Mouse (Mus musculus) embryo, embryonic 9.5 days (tissue): ENCODE measurements at regions not wholly inside any gene's neighbourhood (a gene's known extent, or its start where the extent isn't known, plus 50 kb on each side); places are given as distances from the start of the nearest gene placed in this dataset.

Experiments used
- DNase-seq: peaks from one replicate; pipeline ENCODE4 v3.0.0-alpha.2; 2017; ENCODE audit errors: extremely low spot score

DNA sequence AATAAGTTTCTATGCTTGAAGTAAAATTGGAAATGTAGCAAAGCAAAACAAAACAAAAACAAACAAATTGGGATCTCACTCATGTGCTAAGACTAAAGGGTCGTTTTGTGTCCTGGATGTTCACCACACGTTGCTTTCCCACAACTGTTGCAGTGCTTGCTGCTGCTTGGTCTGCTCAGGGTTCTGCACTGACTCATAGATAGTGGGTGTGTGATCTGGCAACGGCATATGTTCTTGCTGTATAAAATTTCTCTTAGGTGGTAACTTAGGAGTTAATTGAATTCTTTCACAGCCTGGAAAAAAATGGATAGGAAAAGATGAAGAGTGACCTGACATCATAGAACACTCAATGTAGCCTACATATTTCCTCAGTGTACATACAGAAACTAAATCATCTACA is 505.9 kb upstream of the Zeb2 start:
- DNase-seq, result no peak

DNA sequence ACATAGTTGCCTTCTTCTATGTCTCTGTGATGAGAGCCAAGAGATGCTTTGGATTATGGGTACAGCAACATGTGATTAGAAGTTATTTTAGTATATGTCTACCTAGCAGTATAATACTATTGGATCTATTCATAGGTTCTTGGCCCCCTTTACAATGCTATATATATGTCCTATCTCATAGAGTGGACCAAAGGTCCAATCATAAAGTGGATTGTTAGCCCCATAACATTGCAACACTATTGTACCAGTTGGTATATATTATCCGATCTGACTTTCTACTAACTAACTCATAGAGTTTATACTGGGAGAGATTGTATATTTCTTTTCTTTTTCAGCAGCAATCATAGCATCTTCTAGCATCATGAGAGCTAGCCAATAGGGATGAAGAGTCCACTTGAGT is 491.7 kb upstream of the Zeb2 start:
- DNase-seq, result no peak

DNA sequence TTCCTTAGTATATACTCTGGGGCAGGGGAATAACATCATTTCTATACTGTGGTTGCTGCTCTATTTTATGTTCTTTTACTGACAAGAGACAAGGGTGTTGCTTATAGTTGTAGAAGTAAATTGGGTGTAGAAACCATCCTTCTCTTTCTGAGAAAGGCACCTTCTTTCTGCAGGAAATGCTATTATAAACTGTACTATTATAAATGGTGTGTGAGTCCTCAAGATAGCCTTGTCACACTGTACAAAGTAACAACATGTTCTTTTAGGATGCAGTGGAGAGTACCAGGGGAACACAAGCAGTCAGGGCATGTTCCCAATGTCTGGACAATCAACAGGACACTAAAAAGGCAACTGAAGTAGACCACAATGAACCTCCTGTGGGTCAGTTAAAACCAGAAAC is 490.2 kb upstream of the Zeb2 start:
- DNase-seq, result no peak

DNA sequence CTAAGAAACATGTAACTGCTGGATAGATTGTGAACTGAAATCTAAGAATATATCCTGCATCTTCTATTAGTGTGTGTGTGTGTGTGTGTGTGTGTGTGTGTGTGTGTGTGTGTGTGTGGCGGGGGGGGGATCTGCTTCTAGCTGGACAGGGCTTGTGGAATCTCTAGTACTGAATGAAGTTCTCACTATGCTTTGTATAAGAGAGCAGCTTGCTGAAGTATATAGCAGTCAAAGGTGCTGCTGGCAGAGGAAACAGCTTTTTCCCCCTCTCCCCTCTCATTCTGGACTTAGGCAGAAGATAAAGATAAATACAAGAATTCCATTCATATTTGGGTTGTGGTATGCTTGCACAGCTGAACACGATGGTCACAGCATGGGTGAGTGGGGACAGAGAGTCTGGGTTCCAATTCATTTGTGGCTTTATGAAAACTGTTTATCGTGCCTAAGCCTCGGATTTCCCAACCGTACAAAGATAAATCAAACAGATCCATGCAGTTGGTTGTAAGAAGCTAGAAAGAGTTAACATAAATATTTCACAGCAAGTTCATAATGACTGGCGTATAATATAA is 484.2 kb upstream of the Zeb2 start:
- no peak for DNase-seq

DNA sequence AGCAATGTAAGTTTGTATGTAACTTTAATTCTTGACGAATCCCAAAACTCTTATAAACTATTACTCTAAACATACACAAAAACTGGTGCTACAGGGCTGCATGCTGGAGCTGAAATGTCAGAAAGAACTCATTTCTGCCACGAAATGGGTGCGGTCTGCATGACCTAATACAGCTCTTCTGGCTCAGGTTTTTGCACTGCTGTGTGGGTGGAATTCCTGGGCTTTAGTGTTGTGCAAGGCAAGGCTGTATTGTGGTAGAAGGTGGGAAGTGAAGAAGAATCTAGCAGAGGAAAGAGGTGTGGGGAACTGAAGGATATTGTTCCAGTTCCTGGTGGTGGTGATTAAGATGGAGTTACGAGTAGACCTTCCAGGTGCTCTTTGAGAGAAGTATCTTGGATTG is 476.6 kb upstream of the Zeb2 start:
- no peak for DNase-seq

DNA sequence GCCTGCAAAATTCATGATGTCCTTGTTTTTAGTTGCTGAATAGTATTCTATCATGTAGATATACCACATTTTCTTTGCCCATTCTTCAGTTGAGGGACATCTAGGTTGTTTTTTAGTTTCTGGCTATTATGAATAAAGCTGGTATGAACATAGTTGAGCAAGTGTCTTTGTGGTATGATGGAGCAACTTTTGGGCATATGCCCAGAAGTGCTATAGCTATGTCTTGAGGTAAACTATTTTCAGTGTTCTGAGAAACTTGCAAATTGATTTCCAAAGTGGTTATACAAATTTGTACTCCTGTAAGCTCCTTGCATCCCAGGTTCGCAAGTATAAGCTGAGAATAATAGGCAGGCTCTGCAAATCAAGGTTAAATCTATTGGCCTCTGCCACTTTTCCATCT is 473.8 kb upstream of the Zeb2 start:
- DNase-seq, result no peak

DNA sequence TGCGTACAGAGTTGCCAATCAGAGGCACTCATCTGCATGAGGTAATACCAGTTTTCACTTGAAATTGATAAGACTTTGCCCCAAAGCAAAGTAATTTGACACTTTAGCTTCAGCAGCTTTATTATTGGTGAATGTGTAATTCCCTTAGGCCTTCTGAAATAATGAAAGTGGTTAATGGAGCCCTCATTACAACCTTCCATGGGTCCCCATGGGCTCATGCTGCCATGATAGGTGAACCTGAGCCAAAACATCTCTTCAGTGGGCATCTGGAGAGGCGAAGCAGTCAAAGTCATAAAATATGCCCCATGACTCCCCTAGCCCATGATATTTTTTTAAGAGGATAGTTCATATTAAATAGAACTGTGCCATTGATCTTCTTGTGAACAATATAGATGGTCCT is 471.1 kb upstream of the Zeb2 start:
- DNase-seq, result no peak

DNA sequence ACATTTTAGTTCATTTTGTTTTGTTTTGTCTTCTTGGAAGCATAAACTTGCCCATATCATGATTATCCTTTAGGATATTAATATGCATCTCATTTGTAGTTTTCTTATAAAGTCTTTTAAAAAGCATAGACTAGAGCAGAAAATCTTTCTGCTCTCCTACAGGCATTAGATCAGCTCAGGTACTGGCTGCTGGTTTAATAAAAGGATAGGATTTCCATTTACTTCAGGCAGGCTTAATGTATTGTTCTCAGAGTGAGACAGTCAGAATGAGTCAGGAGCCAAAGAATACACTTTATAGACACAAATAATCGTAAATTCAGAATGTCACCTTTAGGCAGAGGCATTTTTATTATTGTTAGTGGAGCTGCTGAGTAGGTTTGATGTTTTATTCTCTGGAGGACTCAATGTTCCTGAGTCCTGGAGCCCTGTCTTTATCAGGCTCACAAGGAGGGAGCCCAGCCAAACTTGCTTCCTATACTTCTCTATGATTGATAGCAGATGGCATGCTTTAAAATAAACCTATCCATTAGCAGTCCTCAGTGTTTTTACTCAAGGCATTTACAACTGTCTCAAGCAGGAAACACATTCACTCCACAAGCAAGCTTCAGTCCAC is 469.5 kb upstream of the Zeb2 start:
- no peak for DNase-seq

DNA sequence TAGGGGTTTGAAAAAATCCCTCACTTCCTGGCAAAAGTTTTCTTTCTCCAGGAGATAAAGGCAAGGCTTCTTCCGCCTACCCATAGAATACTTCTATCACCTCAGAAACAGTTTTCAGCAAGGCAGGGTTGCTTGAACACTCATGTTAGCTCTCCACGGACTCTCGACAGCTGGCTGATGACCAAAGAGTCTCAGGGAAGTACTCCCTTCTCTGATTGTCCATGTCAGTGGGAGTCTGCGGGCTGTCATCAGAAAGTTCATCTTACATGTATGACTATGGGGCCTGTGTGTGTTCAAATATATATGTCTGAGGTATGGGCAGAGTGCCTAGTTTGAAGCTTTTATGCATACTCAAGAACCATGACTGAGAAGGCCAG is 464.3 kb upstream of the Zeb2 start:
- DNase-seq, result no peak

DNA sequence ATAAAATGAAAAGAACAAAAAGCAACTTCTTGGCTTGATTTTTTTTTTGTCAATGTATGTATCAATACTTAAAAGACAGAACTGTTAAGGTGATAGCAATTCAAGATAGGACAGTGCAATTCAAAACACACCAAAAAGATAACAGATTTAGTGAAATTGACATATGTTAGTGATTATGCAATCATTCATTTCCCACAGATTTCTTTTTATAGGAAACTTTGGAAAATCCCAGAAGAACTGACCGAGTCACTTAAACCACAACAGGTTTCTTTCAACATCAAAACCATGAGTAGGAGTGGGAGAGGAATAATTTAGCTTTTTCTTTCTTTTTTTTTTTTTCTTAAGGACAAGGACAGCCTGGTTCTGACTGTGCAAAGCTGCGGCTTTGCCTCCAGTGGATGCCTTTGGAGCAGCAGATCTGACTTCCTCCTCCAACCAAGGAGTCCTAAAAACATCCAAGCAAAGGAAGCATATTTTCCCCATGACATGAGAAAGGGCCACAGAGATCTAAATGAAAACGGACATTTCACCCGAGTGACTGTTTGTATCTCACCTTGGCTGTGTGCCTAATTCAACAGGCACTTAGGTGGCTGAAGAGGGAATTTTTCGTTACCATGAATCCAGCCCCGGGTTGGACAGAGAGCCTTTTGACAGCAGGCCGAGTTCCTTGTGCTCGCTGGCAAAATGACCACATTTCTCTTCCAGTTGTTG is 463.8 kb upstream of the Zeb2 start:
- DNase-seq, result no peak

DNA sequence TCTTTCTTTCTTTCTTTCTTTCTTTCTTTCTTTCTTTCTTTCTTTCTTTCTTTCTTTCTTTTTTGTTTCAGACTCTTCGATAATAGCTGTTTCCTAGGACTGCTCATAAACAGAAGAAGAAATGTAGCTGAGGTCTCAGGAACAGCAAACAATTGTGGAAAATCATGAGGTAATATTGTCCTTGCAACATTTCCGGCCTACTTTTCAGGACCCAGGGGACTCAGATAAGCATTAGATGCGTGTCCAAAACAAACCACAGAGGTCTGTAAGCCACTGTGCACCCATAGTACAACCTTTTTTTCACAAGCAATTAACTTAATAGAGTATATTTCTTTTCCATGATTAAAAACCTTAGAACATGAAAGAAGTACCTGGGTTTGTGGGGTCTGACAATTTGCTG is 455.7 kb upstream of the Zeb2 start:
- no peak for DNase-seq

DNA sequence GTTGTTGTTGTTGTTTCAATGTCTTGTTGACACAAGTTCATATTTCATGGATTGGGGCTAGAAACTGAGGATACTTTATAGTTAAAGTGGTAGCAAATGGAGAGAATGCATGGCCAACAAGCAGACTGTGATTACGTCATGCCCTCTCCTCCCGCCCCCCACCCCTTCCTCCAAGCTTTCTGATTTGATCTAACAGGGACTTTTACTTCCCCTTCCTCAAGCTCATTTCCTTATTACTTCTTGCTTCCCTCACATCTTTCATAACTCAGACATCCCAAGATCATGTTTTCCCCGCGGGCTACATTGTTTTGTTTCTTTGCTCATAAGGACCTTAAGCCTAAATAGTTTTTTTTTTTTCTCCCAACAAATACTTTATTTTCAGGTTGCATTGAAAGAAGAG is 437.5 kb upstream of the Zeb2 start:
- no peak for DNase-seq

DNA sequence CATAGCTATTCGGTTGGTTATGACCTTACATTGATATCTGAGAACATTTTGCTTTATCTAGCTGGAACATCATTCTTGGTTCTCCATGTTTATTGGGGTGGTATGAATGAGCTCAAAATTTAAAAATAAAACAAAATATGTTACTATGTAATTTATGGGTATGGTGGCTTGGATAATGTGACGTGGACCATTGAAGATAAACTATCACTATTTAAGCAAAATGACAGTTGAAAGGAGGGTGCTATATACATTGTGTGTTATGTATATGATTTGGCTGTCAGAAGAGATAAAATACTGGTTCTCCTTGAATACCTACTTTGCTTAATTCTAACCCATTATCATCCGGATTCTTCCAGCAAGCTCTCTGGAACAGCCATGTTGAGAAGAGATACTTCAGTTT is 424.2 kb upstream of the Zeb2 start:
- no peak for DNase-seq

DNA sequence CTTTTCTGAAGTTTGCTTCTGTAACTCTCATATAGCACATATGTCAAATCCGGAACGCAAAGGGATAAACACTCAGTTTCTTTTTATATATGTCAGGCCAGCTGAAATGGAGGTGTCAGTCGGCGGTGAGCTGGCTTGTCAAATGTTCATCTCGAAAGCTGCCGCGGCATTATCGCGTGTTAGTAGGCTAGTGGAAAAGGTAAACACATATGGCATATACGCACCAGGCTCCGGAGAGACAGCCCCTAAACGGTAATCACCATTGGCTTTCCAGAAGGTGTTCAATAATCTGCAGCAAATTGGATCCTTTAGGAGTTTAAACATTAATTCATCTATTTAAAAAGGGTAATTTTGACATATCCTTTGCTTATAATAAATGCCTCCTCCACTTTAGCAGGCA is 421.8 kb upstream of the Zeb2 start:
- DNase-seq, result no peak

DNA sequence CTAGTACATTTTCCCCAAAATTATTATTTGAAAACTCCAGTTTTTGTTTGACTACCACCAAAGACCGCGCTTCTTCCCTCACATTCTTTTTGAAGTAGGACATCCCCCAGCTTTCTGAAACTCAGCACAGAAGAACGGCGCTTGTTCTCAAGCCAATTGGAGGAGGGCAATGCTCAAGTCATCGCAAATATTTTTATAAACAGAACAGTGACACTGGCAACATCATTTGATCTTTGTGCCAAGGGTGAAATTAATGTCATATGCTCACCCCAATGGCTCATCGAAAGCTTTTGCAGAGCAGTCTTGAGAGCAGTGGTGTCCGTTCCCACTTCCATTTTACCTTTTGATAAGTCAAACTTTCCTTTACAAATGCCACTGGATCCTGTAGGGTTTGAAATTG is 420.5 kb upstream of the Zeb2 start:
- no peak for DNase-seq

DNA sequence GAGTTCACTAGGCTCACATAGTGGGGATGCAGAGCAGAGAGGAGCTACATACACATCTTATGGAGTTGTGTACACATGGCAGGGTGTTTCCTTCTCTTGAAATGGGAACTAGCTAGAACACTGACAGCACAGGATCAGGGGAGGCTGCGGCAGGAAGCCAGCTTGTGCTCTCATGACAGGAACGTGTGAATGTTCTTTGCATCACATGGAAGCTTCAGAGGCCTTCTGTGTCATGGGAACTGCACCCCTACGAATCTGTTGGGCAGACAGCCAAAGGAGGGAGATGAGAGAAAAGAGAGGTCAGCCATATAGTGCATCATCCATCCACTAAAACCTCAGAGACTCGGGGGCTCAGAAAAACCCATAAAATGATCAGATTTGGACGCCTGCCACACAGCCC is 417.6 kb upstream of the Zeb2 start:
- DNase-seq, result no peak

DNA sequence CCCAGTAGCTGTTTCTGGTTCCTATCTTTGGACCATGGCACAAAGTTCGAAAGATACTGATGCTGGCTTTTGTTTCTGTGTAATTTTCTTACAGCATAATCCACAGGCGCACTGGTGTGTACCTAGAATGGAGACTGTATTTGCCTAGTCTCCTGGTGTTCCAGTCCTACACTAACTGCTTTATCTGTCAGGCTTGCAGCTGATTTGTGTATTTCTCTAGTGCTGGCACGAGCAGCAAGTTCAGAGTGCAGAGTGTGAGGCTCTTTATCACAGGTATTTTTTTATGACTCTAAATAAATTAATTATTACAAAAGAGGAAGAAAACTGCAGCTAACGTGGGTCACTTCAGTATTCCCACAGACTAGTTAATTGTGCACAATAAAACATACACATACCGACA is 405.1 kb upstream of the Zeb2 start:
- DNase-seq, result no peak

DNA sequence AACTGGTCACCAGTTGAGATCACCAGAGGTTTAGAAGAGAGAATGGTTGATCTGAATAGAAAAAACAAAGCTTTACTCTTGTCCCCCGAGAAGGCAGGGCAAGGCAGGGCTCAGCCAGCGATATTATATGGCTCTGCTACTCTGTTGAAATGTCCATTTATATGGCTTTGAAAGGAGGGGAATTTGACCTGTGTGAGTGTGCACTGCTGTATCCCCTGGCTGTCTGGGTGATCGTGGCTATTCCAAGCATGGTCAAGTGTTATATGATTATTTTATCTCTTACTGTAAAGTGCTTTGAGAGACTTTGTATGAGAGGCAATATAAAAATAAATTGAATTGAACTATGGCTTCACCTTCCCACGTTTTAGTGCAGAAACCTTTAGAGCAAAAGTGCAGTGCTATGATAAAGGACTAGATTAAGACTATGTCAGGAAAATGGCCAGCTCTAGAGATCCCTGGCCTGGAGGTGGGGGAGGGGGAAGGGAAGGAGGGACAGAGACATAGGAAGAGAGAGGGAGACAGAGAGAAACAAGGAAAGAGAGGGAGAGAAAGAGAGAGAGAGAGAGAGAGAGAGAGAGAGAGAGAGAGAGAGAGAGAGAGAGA is 402.5 kb upstream of the Zeb2 start:
- DNase-seq, result peak; percentile 15

DNA sequence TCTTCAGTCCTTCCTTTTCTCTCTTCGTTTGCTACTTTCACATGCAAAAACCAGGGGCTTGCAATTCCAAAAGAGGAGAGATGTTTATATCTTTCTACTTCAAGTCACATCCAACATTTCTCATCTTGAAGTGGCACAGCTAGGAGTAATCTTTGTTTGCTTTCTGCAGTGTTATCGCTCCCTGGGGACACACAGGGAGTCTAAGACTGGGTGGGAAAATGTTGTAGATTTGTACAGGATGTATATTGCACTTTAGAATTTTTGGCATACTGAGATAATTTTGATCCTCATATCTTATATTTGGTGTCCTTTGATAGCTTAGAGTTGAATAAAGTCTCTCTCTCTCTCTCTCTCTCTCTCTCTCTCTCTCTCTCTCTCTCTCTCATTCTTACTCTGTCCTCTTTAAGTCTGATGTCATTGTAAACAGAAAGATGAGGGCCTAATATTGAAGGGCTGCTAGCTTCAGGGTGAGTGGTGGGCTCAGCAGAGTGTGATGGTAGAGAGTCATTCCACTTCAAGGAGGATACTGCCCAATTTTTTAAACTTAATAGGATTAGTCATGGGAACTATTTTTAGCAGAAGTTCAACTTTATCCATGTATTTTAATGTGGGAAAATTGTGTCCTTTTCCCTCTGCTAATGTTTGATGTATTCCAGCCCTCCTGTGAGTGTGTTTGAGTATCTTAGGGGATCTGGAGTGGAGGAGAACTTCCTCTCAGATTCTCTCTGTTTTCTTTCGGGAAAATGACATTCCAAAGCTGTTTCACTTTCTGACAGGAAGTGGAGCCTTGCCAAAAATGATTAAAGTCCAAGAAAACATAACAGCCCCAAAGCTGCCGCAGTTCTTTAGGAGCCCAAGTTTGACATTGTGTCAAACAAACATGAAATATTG is 397.3 kb upstream of the Zeb2 start:
- no peak for DNase-seq

DNA sequence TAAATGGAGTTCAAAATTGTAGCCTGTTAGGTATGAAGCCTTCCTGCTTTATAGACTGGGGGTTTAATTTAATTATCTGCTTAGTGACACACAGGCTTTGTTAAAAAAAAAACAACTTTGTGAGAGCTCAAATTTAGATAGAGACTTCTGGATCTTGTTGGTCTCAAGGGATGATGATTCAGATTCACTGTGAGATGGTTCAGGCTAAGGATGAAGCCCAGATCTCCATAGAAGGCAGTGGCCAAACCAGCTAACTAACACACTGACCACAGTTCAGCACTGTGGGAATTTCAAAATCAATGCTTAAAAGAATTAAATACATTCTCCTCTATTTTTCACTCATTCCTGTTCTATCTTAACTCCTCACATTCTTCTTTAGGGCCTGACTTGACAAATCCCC is 395.7 kb upstream of the Zeb2 start:
- DNase-seq, result no peak

DNA sequence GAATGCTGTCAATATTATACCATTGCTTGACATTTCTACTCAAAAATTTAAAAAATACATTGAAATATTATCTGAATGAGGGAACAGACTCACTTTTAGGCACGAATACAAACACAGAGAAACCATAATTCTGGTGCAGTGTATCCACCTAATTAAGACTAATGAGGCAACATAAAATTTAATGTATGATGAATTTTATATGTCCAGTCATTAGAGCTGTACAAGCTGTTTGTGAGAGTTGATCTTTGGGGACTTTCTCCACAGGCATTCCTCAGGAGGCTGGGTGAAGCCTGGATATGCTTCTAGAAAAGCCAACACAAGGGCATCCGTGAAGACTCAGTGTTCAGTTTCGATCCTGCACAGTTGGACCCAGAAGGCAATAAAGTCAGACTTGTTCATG is 394.6 kb upstream of the Zeb2 start:
- DNase-seq, result no peak

DNA sequence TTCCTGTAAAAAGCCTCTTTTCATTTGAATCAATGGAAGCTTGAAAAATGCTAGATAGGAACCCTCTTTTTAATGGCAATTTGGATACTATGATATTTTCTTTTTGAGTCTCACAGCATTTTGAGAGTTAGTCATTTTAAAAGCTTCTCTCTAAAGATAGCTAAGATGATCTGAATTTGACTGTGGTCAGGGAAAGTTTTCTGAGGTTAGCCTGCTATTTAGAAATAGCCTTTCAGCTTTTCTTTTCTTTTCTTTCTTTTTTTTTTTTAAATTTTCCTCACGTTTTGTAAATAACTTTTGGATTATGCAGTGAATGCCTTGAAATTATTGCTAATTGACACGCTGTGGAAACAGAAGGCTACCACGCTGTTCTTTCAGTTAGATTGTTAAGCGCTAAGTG is 387.3 kb upstream of the Zeb2 start:
- no peak for DNase-seq
